Mouse (Mus musculus) stomach, embryonic 14.5 days (tissue): ENCODE results near the gene Adrb1. TPM values are rescaled to one million over a fixed set of nuclear protein-coding genes. Genes with fewer than 3 reads are reported as not detected.
"Not testable (repeated sequence)": the region's sequence is repeated elsewhere in the genome, so short reads cannot be mapped to it uniquely, and the experiment has no call there.

Source experiments
- ATAC-seq: fragments of 200-750 bp; cut with Nextera tagmentation; 2 replicates; pipeline ENCODE4 v1.8.0; 2017; ENCODE audit warnings: low read depth, moderate TSS enrichment; ENCODE audit not compliant: insufficient number of reproducible peaks, insufficient read depth, low FRiP score
- H3K27ac ChIP-seq: fragments of 300-500 bp; sonication (generic); 2 replicates; pipeline ENCODE4 v1.5.1; 2014; ENCODE audit warnings: mild to moderate bottlenecking, low read length, moderate library complexity, mixed read lengths
- H3K27me3 ChIP-seq: fragments of 300-500 bp; sonication (generic); 2 replicates; pipeline ENCODE4 v1.6.1; 2014; ENCODE audit warnings: low read length, control low read depth, mixed read lengths; ENCODE audit not compliant: control insufficient read depth, insufficient read depth
- H3K36me3 ChIP-seq: fragments of 300-500 bp; sonication (generic); 2 replicates; pipeline ENCODE4 v1.6.1; 2014; ENCODE audit warnings: mild to moderate bottlenecking, control low read depth, low read length, moderate library complexity, mixed read lengths; ENCODE audit not compliant: control insufficient read depth, insufficient read depth
- H3K4me1 ChIP-seq: fragments of 300-500 bp; sonication (generic); 2 replicates; pipeline ENCODE4 v1.6.1; 2014; ENCODE audit warnings: low read length, control low read depth, mixed read lengths; ENCODE audit not compliant: control insufficient read depth, insufficient read depth
- H3K4me2 ChIP-seq: fragments of 300-500 bp; sonication (generic); replicated peaks from 2 replicates; pipeline ENCODE4 v1.6.1; 2014; ENCODE audit warnings: low read depth, low read length, control low read depth
- H3K4me3 ChIP-seq: fragments of 300-500 bp; sonication (generic); 2 replicates; pipeline ENCODE4 v1.5.1; 2014; ENCODE audit warnings: low read depth, low read length, control low read depth
- H3K9ac ChIP-seq: fragments of 300-500 bp; sonication (generic); replicated peaks from 2 replicates; pipeline ENCODE4 v1.6.1; 2014; ENCODE audit warnings: low read depth, mild to moderate bottlenecking, control low read depth, low read length, moderate library complexity, mixed read lengths
- H3K9me3 ChIP-seq: fragments of 300-500 bp; sonication (generic); 2 replicates; pipeline ENCODE4 v1.6.1; 2016; ENCODE audit warnings: low read depth, low read length, control low read depth; ENCODE audit not compliant: control insufficient read depth
- WGBS: fragments of 180-500 bp; shearing (Covaris S2); extraction: QIAGEN DNeasy Blood & Tissue Kit; methylation state at CpG from one replicate; pipeline ENCODE4 v1.1.7; 2014; 5-methylcytosine and 5-hydroxymethylcytosine counted together
- polyA plus RNA-seq: library from polyadenylated mRNA; unstranded; fragments of >200 nt; fragmentation: Nextera tagmentation; extraction: Ambion mirVana; gene quantifications from 2 replicates; pipeline ENCODE4 v1.2.1, GENCODE M21; 2014

Gene Adrb1
- polyA plus RNA-seq, 1 experiment from 2014 or later = 1.2 TPM

GRCm38 (mm10) chr19:56747878-56748277, 25.9 kb downstream of the Adrb1 start:
- no peaks in the 10 kb centered on the region for H3K36me3 ChIP-seq
- H3K4me2 ChIP-seq = no peak overlapping the region
- no peak overlapping the region for H3K4me3 ChIP-seq
- H3K9me3 ChIP-seq = no peaks in the 10 kb centered on the region
- no peak overlapping the region for H3K9ac ChIP-seq
- ATAC-seq = no peak
- no peak overlapping the region for H3K27ac ChIP-seq
- 67% methylated on average over 10 of the region's 10 CpGs for WGBS
- H3K4me1 ChIP-seq = no peaks in the 10 kb centered on the region; the same call in 1 of the 2 replicates
- H3K27me3 ChIP-seq = no peaks in the 10 kb centered on the region

GRCm38 (mm10) chr19:56749343-56749742, 27.3 kb downstream of the Adrb1 start:
- Histone ChIP-seq H3K27ac (no peak overlapping the region), H3K27me3 (no peaks in the 10 kb centered on the region), H3K36me3 (no peaks in the 10 kb centered on the region), H3K9me3 (no peaks in the 10 kb centered on the region), H3K4me3 (no peak overlapping the region), H3K4me2 (no peak overlapping the region), H3K9ac (no peak overlapping the region), H3K4me1 (no peaks in the 10 kb centered on the region; the same call in 1 of the 2 replicates)
- 46% methylated on average over 3 of the region's 3 CpGs for WGBS
- ATAC-seq = no peak

GRCm38 (mm10) chr19:56750709-56751108, 28.7 kb downstream of the Adrb1 start:
- H3K36me3 ChIP-seq = no peaks in the 10 kb centered on the region
- H3K4me2 ChIP-seq = no peak overlapping the region
- H3K4me3 ChIP-seq = no peak overlapping the region
- ATAC-seq = no peak
- WGBS = 54% methylated on average over 4 of the region's 4 CpGs
- no peak overlapping the region for H3K9ac ChIP-seq
- H3K27ac ChIP-seq = no peak overlapping the region
- no peaks in the 10 kb centered on the region for H3K27me3 ChIP-seq
- H3K9me3 ChIP-seq = no peaks in the 10 kb centered on the region
- H3K4me1 ChIP-seq = no peaks in the 10 kb centered on the region; the same call in 1 of the 2 replicates

GRCm38 (mm10) chr19:56754456-56754855, 32.5 kb downstream of the Adrb1 start:
- WGBS = 93% methylated on average over 2 of the region's 2 CpGs
- not testable (repeated sequence) for H3K9ac ChIP-seq, H3K4me3 ChIP-seq, ATAC-seq, H3K27me3 ChIP-seq, H3K9me3 ChIP-seq, H3K4me1 ChIP-seq, H3K27ac ChIP-seq, H3K36me3 ChIP-seq, H3K4me2 ChIP-seq

- Histone ChIP-seq H3K4me2 (no peak overlapping the region), H3K9me3 (no peaks in the 10 kb centered on the region), H3K9ac (no peak overlapping the region), H3K27me3 (no peaks in the 10 kb centered on the region), H3K36me3 (no peaks in the 10 kb centered on the region), H3K27ac (no peak overlapping the region), H3K4me3 (no peak overlapping the region), H3K4me1 (no peaks in the 10 kb centered on the region)
- 82% methylated on average over 10 of the region's 10 CpGs for whole genome bisulfite sequencing
- ATAC-seq = no peak
Measured at GRCm38 (mm10) chr19:56756412-56756811, 34.4 kb downstream of the Adrb1 start.

GRCm38 (mm10) chr19:56758311-56758710, 36.3 kb downstream of the Adrb1 start:
- Histone ChIP-seq H3K27me3 (no peaks in the 10 kb centered on the region), H3K9me3 (no peaks in the 10 kb centered on the region), H3K4me1 (no peaks in the 10 kb centered on the region), H3K27ac (no peak overlapping the region), H3K4me2 (no peak overlapping the region), H3K4me3 (no peak overlapping the region), H3K36me3 (no peaks in the 10 kb centered on the region), H3K9ac (no peak overlapping the region)
- 96% methylated on average over 2 of the region's 2 CpGs for WGBS
- ATAC-seq = no peak

GRCm38 (mm10) chr19:56759740-56760139, 37.7 kb downstream of the Adrb1 start:
- H3K4me3 ChIP-seq = no peak overlapping the region
- no peak overlapping the region for H3K9ac ChIP-seq
- ATAC-seq = no peak
- no peaks in the 10 kb centered on the region for H3K4me1 ChIP-seq
- H3K27me3 ChIP-seq = no peaks in the 10 kb centered on the region
- no peak overlapping the region for H3K27ac ChIP-seq
- 80% methylated on average over 4 of the region's 4 CpGs for WGBS
- H3K9me3 ChIP-seq = no peaks in the 10 kb centered on the region
- H3K36me3 ChIP-seq = no peaks in the 10 kb centered on the region
- H3K4me2 ChIP-seq = no peak overlapping the region

GRCm38 (mm10) chr19:56760306-56760940, 38.4 kb downstream of the Adrb1 start:
- H3K36me3 ChIP-seq = no peaks in the 10 kb centered on the region
- H3K27me3 ChIP-seq = no peaks in the 10 kb centered on the region
- ATAC-seq = no peak
- H3K4me3 ChIP-seq = no peak overlapping the region
- no peak overlapping the region for H3K4me2 ChIP-seq
- 84% methylated on average over 8 of the region's 8 CpGs for WGBS
- no peaks in the 10 kb centered on the region for H3K4me1 ChIP-seq
- H3K9me3 ChIP-seq = no peaks in the 10 kb centered on the region
- no peak overlapping the region for H3K9ac ChIP-seq
- no peak overlapping the region for H3K27ac ChIP-seq

GRCm38 (mm10) chr19:56761096-56761495, 39.1 kb downstream of the Adrb1 start:
- no peak for ATAC-seq
- no peak overlapping the region for H3K4me2 ChIP-seq
- 95% methylated on average over 5 of the region's 5 CpGs for WGBS

More at GRCm38 (mm10) chr19:56761096-56761495, 39.1 kb downstream of the Adrb1 start:
- no peak overlapping the region for H3K9ac ChIP-seq
- H3K36me3 ChIP-seq = no peaks in the 10 kb centered on the region
- H3K9me3 ChIP-seq = no peaks in the 10 kb centered on the region
- no peaks in the 10 kb centered on the region for H3K27me3 ChIP-seq
- H3K27ac ChIP-seq = no peak overlapping the region
- no peak overlapping the region for H3K4me3 ChIP-seq
- H3K4me1 ChIP-seq = no peaks in the 10 kb centered on the region
